Mouse (Mus musculus): Measurements from ENCODE around the gene Gm20715. TPM values are rescaled to one million over a fixed set of nuclear protein-coding genes. Genes with fewer than 3 reads are reported as not detected.
"Not testable (repeated sequence)": the region's sequence is repeated elsewhere in the genome, so short reads cannot be mapped to it uniquely, and the experiment has no call there.

Gm20715 gene
- polyA plus RNA-seq, 1 experiment from 2014 or later = not detected

DNA sequence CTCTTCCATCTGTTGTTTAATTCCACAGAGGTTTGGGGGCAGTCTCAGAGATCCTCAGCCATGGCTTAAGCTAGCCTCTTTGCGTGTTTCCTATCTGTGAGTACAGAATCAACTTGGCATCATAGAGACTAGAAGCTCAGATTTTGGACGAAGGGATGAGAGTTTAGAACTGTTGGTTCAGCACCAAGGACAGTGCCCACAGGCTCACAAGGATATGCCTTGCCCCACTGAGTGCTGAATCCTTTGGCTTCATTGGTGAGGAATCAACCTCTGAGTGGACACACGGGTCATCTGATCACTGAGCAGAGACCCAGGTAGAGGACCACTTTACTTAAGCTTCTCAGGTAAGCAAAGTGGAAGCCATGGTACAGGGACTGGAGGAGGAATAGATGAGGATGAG, 46.3 kb downstream of the Gm20715 start:
- Histone ChIP-seq H3K4me3 (ENCODE audit: low read length) (no peak overlapping the region), H3K27ac (ENCODE audit: low read length) (no peak overlapping the region), H3K9me3 (ENCODE audit: control insufficient read depth, low read length) (no peaks in the 10 kb centered on the region), H3K36me3 (ENCODE audit: control insufficient read depth, insufficient read depth, low read length) (no peaks in the 10 kb centered on the region), H3K27me3 (ENCODE audit: control insufficient read depth, insufficient read depth, low read depth, low read length) (no peaks in the 10 kb centered on the region), H3K4me1 (replicated peaks; ENCODE audit: control insufficient read depth, insufficient read depth, low read length) (no peaks in the 10 kb centered on the region), H3K9ac (ENCODE audit: low read length) (no peak overlapping the region), H3K4me2 (ENCODE audit: low read depth, low read length) (no peak overlapping the region)
- 45% methylated on average over 3 of the region's 3 CpGs for WGBS
- no peak for ATAC-seq (ENCODE audit: low read depth)

- Histone ChIP-seq H3K9me3 (ENCODE audit: control insufficient read depth, low read length) (no peaks in the 10 kb centered on the region), H3K9ac (ENCODE audit: low read length) (no peak within 1 kb of the TSS), H3K27ac (ENCODE audit: low read length) (no peak within 1 kb of the TSS), H3K4me1 (replicated peaks; ENCODE audit: control insufficient read depth, insufficient read depth, low read length) (no peaks in the 10 kb centered on the region), H3K4me3 (ENCODE audit: low read length) (no peak within 1 kb of the TSS), H3K36me3 (ENCODE audit: control insufficient read depth, insufficient read depth, low read length) (no peaks in the 10 kb centered on the region), H3K27me3 (ENCODE audit: control insufficient read depth, insufficient read depth, low read depth, low read length) (no peaks in the 10 kb centered on the region), H3K4me2 (ENCODE audit: low read depth, low read length) (no peak within 1 kb of the TSS)
- ATAC-seq (ENCODE audit: low read depth) = no peak
Measured at GRCm38 (mm10) chr7:6466951-6467350, 56.9 kb downstream of the Gm20715 start, which contains the start of gene Olfr1346. Gene Olfr1346, plus strand, starts transcription at chr7:6467101.

DNA sequence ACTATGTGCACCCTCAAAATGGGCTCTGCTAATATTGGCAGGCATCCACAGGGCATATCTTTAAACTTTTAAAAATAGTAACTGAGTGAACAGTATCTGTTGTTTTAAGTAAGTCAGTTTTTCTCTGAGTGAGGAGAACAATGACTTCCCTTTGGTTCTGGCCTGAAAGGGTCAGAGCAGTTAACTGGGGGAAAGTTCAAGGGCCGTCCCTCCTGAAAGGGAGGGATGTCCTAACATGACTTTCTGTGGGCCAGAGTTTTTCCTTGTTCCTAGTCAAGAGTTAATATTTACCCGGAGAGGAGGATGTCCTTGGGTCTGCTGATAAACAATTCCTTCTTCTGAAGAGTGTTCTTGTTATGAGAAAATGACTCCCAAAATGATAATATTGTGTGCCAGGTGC, 67.6 kb downstream of the Gm20715 start:
- not testable (repeated sequence) for H3K4me1 ChIP-seq (replicated peaks; ENCODE audit: control insufficient read depth, insufficient read depth, low read length); H3K36me3 ChIP-seq (ENCODE audit: control insufficient read depth, insufficient read depth, low read length); H3K27ac ChIP-seq (ENCODE audit: low read length); H3K9me3 ChIP-seq (ENCODE audit: control insufficient read depth, low read length); H3K4me2 ChIP-seq (ENCODE audit: low read depth, low read length); H3K9ac ChIP-seq (ENCODE audit: low read length); H3K4me3 ChIP-seq (ENCODE audit: low read length); ATAC-seq (ENCODE audit: low read depth); H3K27me3 ChIP-seq (ENCODE audit: control insufficient read depth, insufficient read depth, low read depth, low read length)
- 66% methylated on average over 2 of the region's 2 CpGs for WGBS

DNA sequence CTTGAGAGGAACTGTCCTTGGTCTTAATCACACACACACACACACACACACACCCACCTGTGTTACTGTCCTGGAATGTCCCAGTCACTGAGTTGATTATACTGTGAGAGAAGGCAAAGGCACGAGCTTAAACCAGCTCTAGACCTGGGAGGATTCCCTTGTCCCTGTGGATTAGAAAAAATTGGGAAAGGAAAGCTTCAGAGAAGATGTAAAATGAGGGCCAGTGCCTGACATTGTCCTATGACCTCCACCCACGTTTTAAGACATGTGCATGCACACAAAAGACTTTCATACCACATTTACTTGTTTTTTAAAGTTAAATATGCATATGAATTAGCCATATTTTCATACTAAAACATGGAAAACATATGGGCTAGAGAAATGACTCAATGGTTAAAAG, 76.8 kb downstream of the Gm20715 start, which contains the start of gene Olfr5:
Gene Olfr5 (minus strand): TSS at position 101 of the 400 bp plus-strand sequence.
- Histone ChIP-seq H3K4me1 (replicated peaks; ENCODE audit: control insufficient read depth, insufficient read depth, low read length) (no peaks in the 10 kb centered on the region), H3K4me3 (ENCODE audit: low read length) (no peak within 1 kb of the TSS), H3K4me2 (ENCODE audit: low read depth, low read length) (no peak within 1 kb of the TSS), H3K9ac (ENCODE audit: low read length) (no peak within 1 kb of the TSS), H3K27me3 (ENCODE audit: control insufficient read depth, insufficient read depth, low read depth, low read length) (no peaks in the 10 kb centered on the region), H3K36me3 (ENCODE audit: control insufficient read depth, insufficient read depth, low read length) (no peaks in the 10 kb centered on the region), H3K9me3 (ENCODE audit: control insufficient read depth, low read length) (no peaks in the 10 kb centered on the region), H3K27ac (ENCODE audit: low read length) (no peak within 1 kb of the TSS)
- WGBS = 17% methylated on average over 2 of the region's 2 CpGs
- ATAC-seq (ENCODE audit: low read depth) = no peak

Other genes with a start within 250 kb of the Gm20715 start
- gene Zfp444, start 238.1 kb upstream of the Gm20715 start, polyA plus RNA-seq (2015; fragmentation: Nextera tagmentation; extraction: Ambion mirVana) = 48.4 and 53.1 TPM in 2 replicates
- gene Galp, start 213.2 kb upstream of the Gm20715 start, polyA plus RNA-seq (2015; fragmentation: Nextera tagmentation; extraction: Ambion mirVana) = not detected in 2 replicates
- gene Zscan5b, start 188.0 kb upstream of the Gm20715 start, polyA plus RNA-seq (2015; fragmentation: Nextera tagmentation; extraction: Ambion mirVana) = not detected in 2 replicates
- gene Epp13, start 157.6 kb upstream of the Gm20715 start, polyA plus RNA-seq (2015; fragmentation: Nextera tagmentation; extraction: Ambion mirVana) = not detected in 2 replicates
- 6.9 and 7.2 TPM in 2 replicates for gene Zfp667, start 123.7 kb upstream of the Gm20715 start, polyA plus RNA-seq (2015; fragmentation: Nextera tagmentation; extraction: Ambion mirVana)
- 6.6 and 6.9 TPM in 2 replicates for gene Zfp583, start 79.0 kb upstream of the Gm20715 start, polyA plus RNA-seq (2015; fragmentation: Nextera tagmentation; extraction: Ambion mirVana)
- gene Gm3854, start 66.5 kb upstream of the Gm20715 start, polyA plus RNA-seq (2015; fragmentation: Nextera tagmentation; extraction: Ambion mirVana) = 1.5 and 1.8 TPM in 2 replicates
- gene Zfp78, start 47.0 kb upstream of the Gm20715 start, polyA plus RNA-seq (2015; fragmentation: Nextera tagmentation; extraction: Ambion mirVana) = 3.1 TPM in 2 replicates
- gene Zfp28, start 27.0 kb upstream of the Gm20715 start, polyA plus RNA-seq (2015; fragmentation: Nextera tagmentation; extraction: Ambion mirVana) = 9.5 and 10.5 TPM in 2 replicates
- gene Smim17, start 11.6 kb upstream of the Gm20715 start, polyA plus RNA-seq (2015; fragmentation: Nextera tagmentation; extraction: Ambion mirVana) = 0.25 TPM in 1 of 2 replicates, not detected in the other
- not detected in 2 replicates for gene Olfr1344, start 28.4 kb downstream of the Gm20715 start, polyA plus RNA-seq (2015; fragmentation: Nextera tagmentation; extraction: Ambion mirVana)
- gene Olfr1336, start 45.9 kb downstream of the Gm20715 start, polyA plus RNA-seq (2015; fragmentation: Nextera tagmentation; extraction: Ambion mirVana) = not detected in 2 replicates
- gene Olfr1346, start 56.8 kb downstream of the Gm20715 start, polyA plus RNA-seq (2015; fragmentation: Nextera tagmentation; extraction: Ambion mirVana) = not detected in 2 replicates
- gene Olfr5, start 76.7 kb downstream of the Gm20715 start, polyA plus RNA-seq (2015; fragmentation: Nextera tagmentation; extraction: Ambion mirVana) = not detected in 2 replicates
- gene Olfr1347, start 89.5 kb downstream of the Gm20715 start, polyA plus RNA-seq (2015; fragmentation: Nextera tagmentation; extraction: Ambion mirVana) = not detected in 2 replicates
- gene Olfr1348, start 98.5 kb downstream of the Gm20715 start, polyA plus RNA-seq (2015; fragmentation: Nextera tagmentation; extraction: Ambion mirVana) = not detected in 2 replicates
- gene Olfr1349, start 112.7 kb downstream of the Gm20715 start, polyA plus RNA-seq (2015; fragmentation: Nextera tagmentation; extraction: Ambion mirVana) = not detected in 2 replicates
- not detected in 2 replicates for gene Olfr1350, start 154.6 kb downstream of the Gm20715 start, polyA plus RNA-seq (2015; fragmentation: Nextera tagmentation; extraction: Ambion mirVana)

Measured in lung, embryonic 16.5 days (tissue).